Mouse (Mus musculus) midbrain, embryonic 11.5 days (tissue): ENCODE data around the gene Apoc4. TPM values are rescaled to one million over a fixed set of nuclear protein-coding genes. Genes with fewer than 3 reads are reported as not detected.

Experiments
- ATAC-seq: fragments of 200-750 bp; cut with Nextera tagmentation; 2 replicates; pipeline ENCODE4 v1.8.0; 2017; ENCODE audit warnings: moderate TSS enrichment, moderate library complexity; ENCODE audit not compliant: low FRiP score
- DNase-seq: peaks from one replicate; pipeline ENCODE4 v3.0.0; 2015; ENCODE audit warnings: low spot score; ENCODE audit errors: missing footprints
- H3K27ac ChIP-seq: fragments of 300-500 bp; sonication (generic); 2 replicates; pipeline ENCODE4 v1.5.1; 2014; ENCODE audit warnings: low read depth, low read length
- H3K27me3 ChIP-seq: fragments of 300-500 bp; sonication (generic); 2 replicates; pipeline ENCODE4 v1.6.1; 2014; ENCODE audit warnings: mild to moderate bottlenecking, low read length, moderate library complexity, mixed read lengths; ENCODE audit not compliant: control insufficient read depth, insufficient read depth
- H3K36me3 ChIP-seq: fragments of 300-500 bp; sonication (generic); 2 replicates; pipeline ENCODE4 v1.6.1; 2014; ENCODE audit warnings: mild to moderate bottlenecking, low read length, moderate library complexity, mixed read lengths; ENCODE audit not compliant: control insufficient read depth, insufficient read depth
- H3K4me1 ChIP-seq: fragments of 300-500 bp; sonication (generic); 2 replicates; pipeline ENCODE4 v1.6.1; 2014; ENCODE audit warnings: low read length; ENCODE audit not compliant: control insufficient read depth, insufficient read depth
- H3K4me2 ChIP-seq: fragments of 300-500 bp; sonication (generic); 2 replicates; pipeline ENCODE4 v1.6.1; 2014; ENCODE audit warnings: mild to moderate bottlenecking, moderate library complexity
- H3K4me3 ChIP-seq: fragments of 300-500 bp; sonication (generic); 2 replicates; pipeline ENCODE4 v1.5.1; 2014; ENCODE audit warnings: low read depth, low read length
- H3K9ac ChIP-seq: fragments of 300-500 bp; sonication (generic); 2 replicates; pipeline ENCODE4 v1.6.1; 2014; ENCODE audit warnings: low read length
- H3K9me3 ChIP-seq: fragments of 300-500 bp; sonication (generic); 2 replicates; pipeline ENCODE4 v1.6.1; 2016; ENCODE audit warnings: low read length; ENCODE audit not compliant: control insufficient read depth
- WGBS: fragments of 180-500 bp; shearing (Covaris S2); extraction: QIAGEN DNeasy Blood & Tissue Kit; methylation state at CpG from one replicate; pipeline ENCODE4 v1.1.7; 2014; 5-methylcytosine and 5-hydroxymethylcytosine counted together
- polyA plus RNA-seq: library from polyadenylated mRNA; unstranded; fragments of >200 nt; fragmentation: Nextera tagmentation; extraction: Ambion mirVana; gene quantifications from 2 replicates; pipeline ENCODE4 v1.2.1, GENCODE M21; 2014

The Apoc4 gene
- polyA plus RNA-seq, 1 experiment from 2014 or later = not detected

GRCm38 (mm10) chr7:19652614-19653013 lies 28.7 kb downstream of the Apoc4 start:
- DNase-seq (no peak), ATAC-seq (no peak)
- 95% methylated on average over 2 of the region's 2 CpGs for WGBS
- Histone ChIP-seq H3K4me3 (no peak overlapping the region), H3K4me2 (no peak overlapping the region), H3K27ac (no peak overlapping the region), H3K9me3 (no peaks in the 10 kb centered on the region), H3K36me3 (peaks cover 13% of the 10 kb centered on the region; the same call in 1 of the 2 replicates), H3K4me1 (no peaks in the 10 kb centered on the region), H3K9ac (no peak overlapping the region), H3K27me3 (no peaks in the 10 kb centered on the region)

GRCm38 (mm10) chr7:19651063-19651786 lies 30.1 kb downstream of the Apoc4 start:
- no peak overlapping the region for H3K4me2 ChIP-seq
- H3K36me3 ChIP-seq = peaks cover 19% of the 10 kb centered on the region; the same call in 1 of the 2 replicates
- WGBS = 91% methylated on average over 6 of the region's 6 CpGs
- ATAC-seq (no peak), DNase-seq (no peak)
- H3K9me3 ChIP-seq = no peaks in the 10 kb centered on the region
- H3K9ac ChIP-seq = no peak overlapping the region
- no peaks in the 10 kb centered on the region for H3K27me3 ChIP-seq
- no peak overlapping the region for H3K27ac ChIP-seq
- no peaks in the 10 kb centered on the region for H3K4me1 ChIP-seq
- H3K4me3 ChIP-seq = no peak overlapping the region

GRCm38 (mm10) chr7:19641223-19641622 lies 40.1 kb downstream of the Apoc4 start:
- Histone ChIP-seq H3K9ac (no peak overlapping the region), H3K4me3 (no peak overlapping the region), H3K4me2 (no peak overlapping the region), H3K4me1 (no peaks in the 10 kb centered on the region), H3K9me3 (no peaks in the 10 kb centered on the region), H3K27me3 (no peaks in the 10 kb centered on the region), H3K36me3 (peaks cover 44% of the 10 kb centered on the region), H3K27ac (no peak overlapping the region)
- ATAC-seq (no peak), DNase-seq (no peak)
- WGBS = 92% methylated on average over 4 of the region's 4 CpGs

- Histone ChIP-seq H3K4me1 (no peaks in the 10 kb centered on the region), H3K4me2 (no peak overlapping the region), H3K36me3 (peaks cover 44% of the 10 kb centered on the region), H3K27me3 (no peaks in the 10 kb centered on the region), H3K4me3 (no peak overlapping the region), H3K9me3 (no peaks in the 10 kb centered on the region), H3K27ac (no peak overlapping the region), H3K9ac (no peak overlapping the region)
- DNase-seq = no peak
- ATAC-seq = no peak
- 90% methylated on average over 11 of the region's 11 CpGs for WGBS
Measured at GRCm38 (mm10) chr7:19635074-19635827, 46.0 kb downstream of the Apoc4 start.

GRCm38 (mm10) chr7:19634591-19634990 lies 46.7 kb downstream of the Apoc4 start:
- ATAC-seq = no peak
- H3K27ac ChIP-seq = no peak overlapping the region
- no peaks in the 10 kb centered on the region for H3K4me1 ChIP-seq
- peaks cover 43% of the 10 kb centered on the region for H3K36me3 ChIP-seq
- no peak overlapping the region for H3K4me2 ChIP-seq
- H3K9me3 ChIP-seq = no peaks in the 10 kb centered on the region
- no peak overlapping the region for H3K4me3 ChIP-seq
- WGBS = 100% methylated on average over 2 of the region's 2 CpGs
- H3K27me3 ChIP-seq = no peaks in the 10 kb centered on the region
- no peak overlapping the region for H3K9ac ChIP-seq
- no peak for DNase-seq

- no peak overlapping the region for H3K4me2 ChIP-seq
- no peak overlapping the region for H3K9ac ChIP-seq
- no peaks in the 10 kb centered on the region for H3K9me3 ChIP-seq
- H3K27me3 ChIP-seq = no peaks in the 10 kb centered on the region
- ATAC-seq (no peak), DNase-seq (no peak)
- H3K27ac ChIP-seq = no peak overlapping the region
- H3K4me1 ChIP-seq = no peaks in the 10 kb centered on the region
- H3K4me3 ChIP-seq = no peak overlapping the region
- WGBS = 95% methylated on average over 15 of the region's 15 CpGs
- H3K36me3 ChIP-seq = peaks cover 35% of the 10 kb centered on the region
Measured at GRCm38 (mm10) chr7:19633855-19634254, 47.4 kb downstream of the Apoc4 start.

- Histone ChIP-seq H3K4me1 (0 out of 2 replicates have a peak, but pooled peaks cover 3% of the 10 kb centered on the region), H3K4me3 (no peak overlapping the region), H3K9ac (no peak overlapping the region), H3K27me3 (no peaks in the 10 kb centered on the region), H3K9me3 (no peaks in the 10 kb centered on the region), H3K4me2 (no peak overlapping the region), H3K36me3 (peaks cover 33% of the 10 kb centered on the region), H3K27ac (no peak overlapping the region)
- ATAC-seq (no peak), DNase-seq (no peak)
- 91% methylated on average over 17 of the region's 17 CpGs for WGBS
Measured at GRCm38 (mm10) chr7:19633197-19633596, 48.1 kb downstream of the Apoc4 start.

GRCm38 (mm10) chr7:19632720-19633119 lies 48.6 kb downstream of the Apoc4 start:
- no peak overlapping the region for H3K9ac ChIP-seq
- H3K36me3 ChIP-seq = peaks cover 30% of the 10 kb centered on the region
- no peak for ATAC-seq
- no peak for DNase-seq
- no peaks in the 10 kb centered on the region for H3K27me3 ChIP-seq
- H3K4me1 ChIP-seq = 0 out of 2 replicates have a peak, but pooled peaks cover 3% of the 10 kb centered on the region
- no peaks in the 10 kb centered on the region for H3K9me3 ChIP-seq
- H3K4me3 ChIP-seq = no peak overlapping the region
- no peak overlapping the region for H3K27ac ChIP-seq
- no peak overlapping the region for H3K4me2 ChIP-seq

- peaks cover 28% of the 10 kb centered on the region for H3K36me3 ChIP-seq
- no peak overlapping the region for H3K9ac ChIP-seq
- 0 out of 2 replicates have a peak, but pooled peaks cover 3% of the 10 kb centered on the region for H3K4me1 ChIP-seq
- no peak overlapping the region for H3K4me3 ChIP-seq
- H3K27ac ChIP-seq = no peak overlapping the region
- H3K9me3 ChIP-seq = no peaks in the 10 kb centered on the region
- ATAC-seq = no peak
- H3K27me3 ChIP-seq = no peaks in the 10 kb centered on the region
- DNase-seq = no peak
- H3K4me2 ChIP-seq = no peak overlapping the region
Measured at GRCm38 (mm10) chr7:19632275-19632674, 49.0 kb downstream of the Apoc4 start.
